Mouse (Mus musculus) bone marrow macrophage, adult 2 months (primary cell): ENCODE results near the gene Psma2.

ENCODE experiments used
- CTCF ChIP-seq: IDR thresholded peaks from 2 replicates; pipeline ENCODE4 v1.5.1; 2012; ENCODE audit warnings: low read depth, mild to moderate bottlenecking, low read length, moderate library complexity
- POLR2A ChIP-seq: IDR thresholded peaks from 2 replicates; pipeline ENCODE4 v1.6.1; 2012; ENCODE audit warnings: mild to moderate bottlenecking, low read depth, low read length, borderline replicate concordance

GRCm38 (mm10) chr13:14717755-14718154, 104.7 kb downstream of the Psma2 start:
- TF ChIP-seq POLR2A (no peak), CTCF (no peak)
